Mouse (Mus musculus) lung, embryonic 14.5 days (tissue): ENCODE measurements around the gene Ppp1r13l. TPM values are rescaled to one million over a fixed set of nuclear protein-coding genes. Genes with fewer than 3 reads are reported as not detected.

Experiments
- ATAC-seq: fragments of 200-750 bp; cut with Nextera tagmentation; 2 replicates; pipeline ENCODE4 v1.8.0; 2017; ENCODE audit warnings: mild to moderate bottlenecking, moderate TSS enrichment, moderate library complexity; ENCODE audit not compliant: insufficient read depth
- DNase-seq: peaks from one replicate; pipeline ENCODE4 v3.0.0-alpha.2; 2015
- H3K27ac ChIP-seq: fragments of 300-500 bp; sonication (generic); 2 replicates; pipeline ENCODE4 v1.5.1; 2014; ENCODE audit warnings: low read depth, mild to moderate bottlenecking, moderate library complexity
- H3K27me3 ChIP-seq: fragments of 300-500 bp; sonication (generic); 2 replicates; pipeline ENCODE4 v1.6.1; 2014; ENCODE audit warnings: low read length, control low read depth; ENCODE audit not compliant: insufficient read depth
- H3K36me3 ChIP-seq: fragments of 300-500 bp; sonication (generic); 2 replicates; pipeline ENCODE4 v1.6.1; 2014; ENCODE audit warnings: control low read depth; ENCODE audit not compliant: insufficient read depth
- H3K4me1 ChIP-seq: fragments of 300-500 bp; sonication (generic); 2 replicates; pipeline ENCODE4 v1.6.1; 2014; ENCODE audit warnings: antibody characterized with exemption, control low read depth; ENCODE audit not compliant: insufficient read depth
- H3K4me2 ChIP-seq: fragments of 300-500 bp; sonication (generic); 2 replicates; pipeline ENCODE4 v1.6.1; 2014; ENCODE audit warnings: mild to moderate bottlenecking
- H3K4me3 ChIP-seq: fragments of 300-500 bp; sonication (generic); 2 replicates; pipeline ENCODE4 v1.5.1; 2014; ENCODE audit warnings: low read depth, low read length
- H3K9ac ChIP-seq: fragments of 300-500 bp; sonication (generic); 2 replicates; pipeline ENCODE4 v1.6.1; 2014
- H3K9me3 ChIP-seq: fragments of 300-500 bp; sonication (generic); 2 replicates; pipeline ENCODE4 v1.6.1; 2016; ENCODE audit warnings: low read depth, low read length, control low read depth
- CTCF ChIP-seq: IDR thresholded peaks from 2 replicates; pipeline ENCODE4 v1.5.1; 2016; ENCODE audit warnings: antibody characterized with exemption, low read depth
- WGBS: fragments of 180-500 bp; shearing (Covaris S2); extraction: QIAGEN DNeasy Blood & Tissue Kit; methylation state at CpG from one replicate; pipeline ENCODE4 v1.1.7; 2014; 5-methylcytosine and 5-hydroxymethylcytosine counted together
- polyA plus RNA-seq: library from polyadenylated mRNA; unstranded; fragments of >200 nt; fragmentation: Nextera tagmentation; extraction: Ambion mirVana; gene quantifications from 2 replicates; pipeline ENCODE4 v1.2.1, GENCODE M21; 2014

The Ppp1r13l gene
- polyA plus RNA-seq, 1 experiment from 2014 or later: 5.4 TPM

DNA sequence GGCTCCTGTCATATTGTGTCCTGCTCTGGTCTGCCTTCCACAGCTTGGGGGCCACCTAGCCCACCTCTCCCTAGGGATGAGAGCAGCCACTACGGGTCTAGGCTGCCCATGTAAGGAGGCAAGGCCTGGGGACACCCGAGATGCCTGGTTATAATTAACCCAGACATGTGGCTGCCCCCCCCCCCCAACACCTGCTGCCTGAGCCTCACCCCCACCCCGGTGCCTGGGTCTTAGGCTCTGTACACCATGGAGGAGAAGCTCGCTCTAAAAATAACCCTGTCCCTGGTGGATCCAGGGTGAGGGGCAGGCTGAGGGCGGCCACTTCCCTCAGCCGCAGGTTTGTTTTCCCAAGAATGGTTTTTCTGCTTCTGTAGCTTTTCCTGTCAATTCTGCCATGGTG is 50.2 kb downstream of the Ppp1r13l start:
- no peaks in the 10 kb centered on the region for H3K4me1 ChIP-seq
- no peak overlapping the region for H3K9ac ChIP-seq
- no peak overlapping the region for H3K4me2 ChIP-seq
- H3K36me3 ChIP-seq: no peaks in the 10 kb centered on the region
- 45% methylated on average over 6 of the region's 6 CpGs for WGBS
- H3K4me3 ChIP-seq: no peak overlapping the region
- no peak for ATAC-seq
- H3K27ac ChIP-seq: no peak overlapping the region
- peaks cover 5% of the 10 kb centered on the region for H3K27me3 ChIP-seq
- TF ChIP-seq CTCF: no peak
- H3K9me3 ChIP-seq: peaks cover 3% of the 10 kb centered on the region; the same call in 1 of the 2 replicates
- no peak for DNase-seq

DNA sequence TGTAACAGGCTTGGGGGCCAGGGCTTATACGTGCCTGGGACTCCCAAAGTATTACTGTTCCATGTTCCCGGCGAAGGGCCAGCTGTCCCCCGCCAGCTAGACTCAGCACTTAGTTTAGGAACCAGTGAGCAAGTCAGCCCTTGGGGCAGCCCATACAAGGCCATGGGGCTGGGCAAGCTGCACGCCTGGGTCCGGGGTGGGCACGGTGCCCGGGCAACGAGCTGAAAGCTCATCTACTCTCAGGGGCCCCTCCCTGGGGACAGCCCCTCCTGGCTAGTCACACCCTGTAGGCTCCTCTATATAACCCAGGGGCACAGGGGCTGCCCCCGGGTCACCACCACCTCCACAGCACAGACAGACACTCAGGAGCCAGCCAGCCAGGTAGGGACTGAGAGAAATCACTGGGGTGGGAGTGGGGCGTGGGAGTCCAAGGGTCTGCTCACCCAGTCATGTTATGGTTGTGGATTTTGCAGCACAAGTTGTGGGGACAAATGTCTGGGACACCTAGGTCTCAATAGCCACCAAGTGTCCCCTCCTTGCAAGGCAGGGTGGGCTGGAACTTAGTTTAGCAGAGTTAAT is 51.3 kb downstream of the Ppp1r13l start:
- Histone ChIP-seq H3K36me3 (no peaks in the 10 kb centered on the region), H3K27ac (no peak overlapping the region), H3K4me2 (no peak overlapping the region), H3K4me1 (no peaks in the 10 kb centered on the region), H3K27me3 (no peaks in the 10 kb centered on the region), H3K9me3 (peaks cover 3% of the 10 kb centered on the region; the same call in 1 of the 2 replicates), H3K9ac (no peak overlapping the region), H3K4me3 (no peak overlapping the region)
- ATAC-seq (no peak), DNase-seq (no peak)
- TF ChIP-seq CTCF: no peak
- WGBS: 74% methylated on average over 11 of the region's 11 CpGs

DNA sequence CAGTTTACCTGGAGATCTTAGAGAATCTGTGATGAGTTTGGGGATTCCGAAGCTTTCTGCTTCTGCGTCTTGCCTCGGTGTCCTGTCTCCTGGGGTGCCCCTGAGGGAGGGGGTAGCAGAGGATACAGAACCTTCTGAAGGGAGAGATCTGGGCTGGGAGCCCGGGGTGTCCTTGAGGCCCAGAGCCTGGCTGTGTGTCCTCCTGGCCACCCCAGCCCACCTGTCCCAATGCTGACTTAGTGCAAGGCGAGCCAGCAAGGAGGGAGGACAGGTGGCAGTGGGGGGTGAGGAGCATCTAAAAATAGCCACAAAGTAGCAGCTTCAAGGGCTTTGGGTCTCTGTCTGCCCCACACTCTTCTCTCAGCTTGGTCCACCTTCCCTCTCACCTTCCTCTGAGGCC is 52.2 kb downstream of the Ppp1r13l start:
- no peak overlapping the region for H3K9ac ChIP-seq
- H3K4me1 ChIP-seq: no peaks in the 10 kb centered on the region
- H3K27me3 ChIP-seq: no peaks in the 10 kb centered on the region
- H3K9me3 ChIP-seq: peaks cover 3% of the 10 kb centered on the region; the same call in 1 of the 2 replicates
- no peak overlapping the region for H3K4me2 ChIP-seq
- ATAC-seq (no peak), DNase-seq (no peak)
- H3K27ac ChIP-seq: no peak overlapping the region
- no peak overlapping the region for H3K4me3 ChIP-seq
- 68% methylated on average over 5 of the region's 5 CpGs for whole genome bisulfite sequencing
- H3K36me3 ChIP-seq: no peaks in the 10 kb centered on the region
- TF ChIP-seq CTCF: no peak

DNA sequence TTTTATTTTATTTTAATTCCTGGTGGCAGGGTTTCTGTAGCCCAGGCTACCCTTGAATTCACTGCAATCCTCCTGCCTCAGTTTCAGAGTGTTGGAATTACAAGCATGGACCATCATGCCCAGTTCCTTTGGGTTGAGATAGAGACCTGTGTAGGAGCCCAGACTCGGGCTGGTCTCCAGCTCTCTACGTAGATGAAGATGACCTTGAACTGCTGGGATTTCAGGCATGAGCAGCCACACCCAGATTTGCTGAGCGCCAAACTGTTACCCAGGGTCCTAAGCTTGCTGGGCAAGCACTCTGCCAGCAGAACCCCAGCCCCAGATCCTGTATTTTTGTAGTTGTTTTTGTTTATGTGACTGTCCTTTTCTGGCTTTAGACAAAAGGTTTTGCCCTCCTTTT is 54.0 kb downstream of the Ppp1r13l start:
- peaks cover 3% of the 10 kb centered on the region; the same call in 1 of the 2 replicates for H3K9me3 ChIP-seq
- no peak overlapping the region for H3K9ac ChIP-seq
- no peak for TF ChIP-seq CTCF
- no peaks in the 10 kb centered on the region for H3K4me1 ChIP-seq
- WGBS: 85% methylated on average over 3 of the region's 3 CpGs
- H3K27me3 ChIP-seq: no peaks in the 10 kb centered on the region
- no peak overlapping the region for H3K4me2 ChIP-seq
- no peak for ATAC-seq
- DNase-seq: no peak
- H3K4me3 ChIP-seq: no peak overlapping the region
- H3K27ac ChIP-seq: no peak overlapping the region
- no peaks in the 10 kb centered on the region for H3K36me3 ChIP-seq

DNA sequence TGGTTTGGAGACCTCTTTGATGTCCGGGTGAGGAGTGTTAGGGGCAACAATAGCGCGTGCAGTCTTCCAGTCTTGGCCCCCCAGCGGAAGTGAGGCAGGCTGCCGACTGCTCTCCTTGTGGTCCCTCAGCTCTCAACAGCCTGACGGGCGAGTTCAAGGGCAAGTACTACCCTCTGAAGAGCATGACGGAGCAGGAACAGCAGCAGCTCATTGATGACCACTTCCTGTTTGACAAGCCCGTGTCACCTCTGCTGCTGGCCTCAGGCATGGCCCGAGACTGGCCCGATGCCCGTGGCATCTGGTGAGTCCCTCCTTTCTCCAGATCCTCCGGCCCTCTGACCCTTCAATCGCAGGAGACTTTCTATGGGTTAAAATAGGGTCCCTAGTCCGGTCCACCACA is 57.0 kb downstream of the Ppp1r13l start:
- Histone ChIP-seq H3K9me3 (peaks cover 3% of the 10 kb centered on the region; the same call in 1 of the 2 replicates), H3K4me2 (no peak overlapping the region), H3K4me3 (no peak overlapping the region), H3K9ac (no peak overlapping the region), H3K4me1 (no peaks in the 10 kb centered on the region), H3K36me3 (no peaks in the 10 kb centered on the region), H3K27ac (no peak overlapping the region), H3K27me3 (peaks cover 24% of the 10 kb centered on the region)
- DNase-seq (no peak), ATAC-seq (no peak)
- TF ChIP-seq CTCF: no peak
- WGBS: 51% methylated on average over 15 of the region's 15 CpGs

DNA sequence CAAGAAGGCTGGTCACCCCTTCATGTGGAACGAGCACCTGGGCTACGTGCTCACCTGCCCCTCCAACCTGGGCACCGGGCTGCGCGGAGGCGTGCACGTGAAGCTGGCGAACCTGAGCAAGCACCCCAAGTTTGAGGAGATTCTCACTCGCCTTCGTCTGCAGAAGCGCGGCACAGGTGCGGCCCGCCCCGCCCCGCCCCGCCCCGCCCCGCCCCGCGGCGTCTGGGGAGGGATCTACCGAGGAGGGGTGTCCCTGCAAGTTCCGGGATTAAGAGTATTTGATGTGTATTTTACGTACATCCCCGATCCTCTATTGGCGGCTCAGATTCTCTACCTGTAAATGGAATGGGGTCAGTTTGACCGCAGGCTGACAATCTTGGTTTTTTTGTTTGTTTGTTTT is 60.6 kb downstream of the Ppp1r13l start:
- H3K27ac ChIP-seq: no peak overlapping the region
- H3K9ac ChIP-seq: no peak overlapping the region
- peak overlapping the region; percentile 43; the same call in 1 of the 2 replicates for H3K4me2 ChIP-seq
- DNase-seq (no peak), ATAC-seq (no peak)
- WGBS: 5% methylated on average over 28 of the region's 28 CpGs
- no peak overlapping the region for H3K4me3 ChIP-seq
- no peak for TF ChIP-seq CTCF
- H3K9me3 ChIP-seq: no peaks in the 10 kb centered on the region
- no peaks in the 10 kb centered on the region for H3K4me1 ChIP-seq
- peaks cover 24% of the 10 kb centered on the region for H3K27me3 ChIP-seq
- H3K36me3 ChIP-seq: peaks cover 3% of the 10 kb centered on the region; the same call in 1 of the 2 replicates

DNA sequence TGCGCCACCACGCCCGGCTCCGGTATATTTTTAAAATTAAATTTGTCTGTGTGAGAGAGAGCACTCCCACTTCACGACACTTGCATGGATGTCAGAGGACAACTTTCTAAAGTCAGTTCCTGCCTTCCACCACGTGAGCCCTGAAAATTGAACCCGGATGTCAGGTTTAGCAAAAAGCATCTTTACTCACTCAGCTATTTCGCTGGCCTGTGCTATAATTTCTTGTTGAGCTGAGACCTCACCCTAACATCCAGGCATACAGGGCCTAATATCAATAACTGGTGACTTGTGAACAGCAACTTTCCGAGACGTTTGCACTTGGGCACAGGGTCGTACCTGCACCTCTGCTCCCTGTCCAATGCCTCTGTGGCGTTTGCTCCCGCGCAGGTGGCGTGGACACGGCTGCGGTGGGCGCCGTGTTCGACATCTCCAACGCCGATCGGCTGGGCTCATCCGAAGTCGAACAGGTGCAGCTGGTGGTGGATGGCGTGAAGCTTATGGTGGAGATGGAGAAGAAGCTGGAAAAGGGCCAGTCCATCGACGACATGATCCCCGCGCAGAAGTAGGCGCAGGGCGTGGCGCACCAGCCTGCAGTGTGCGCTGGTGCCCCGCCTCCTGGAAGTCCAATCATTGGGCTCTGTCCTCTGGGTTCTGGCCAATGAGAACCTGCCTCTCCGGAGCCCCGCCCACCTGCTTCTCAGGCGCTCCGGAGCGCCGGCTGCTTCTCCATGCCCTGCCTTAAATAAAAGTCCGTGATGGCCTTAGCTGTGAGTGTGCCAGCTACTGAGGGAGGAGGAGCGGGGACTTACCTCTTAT is 61.5 kb downstream of the Ppp1r13l start:
- peak; percentile 92 for DNase-seq
- peak; percentile 96 for ATAC-seq

More for the DNA sequence above, 61.5 kb downstream of the Ppp1r13l start:
- no peak overlapping the region for H3K27ac ChIP-seq
- no peaks in the 10 kb centered on the region for H3K9me3 ChIP-seq
- peak overlapping the region; percentile 27 for H3K4me3 ChIP-seq
- peaks cover 24% of the 10 kb centered on the region for H3K27me3 ChIP-seq
- H3K4me2 ChIP-seq: peak overlapping the region; percentile 61
- 12% methylated on average over 43 of the region's 43 CpGs for WGBS
- no peak overlapping the region for H3K9ac ChIP-seq
- no peak for TF ChIP-seq CTCF
- H3K4me1 ChIP-seq: no peaks in the 10 kb centered on the region
- H3K36me3 ChIP-seq: peaks cover 12% of the 10 kb centered on the region
